Mouse (Mus musculus) heart, embryonic 10.5 days (tissue): ENCODE measurements around the gene 2810408A11Rik. TPM values are rescaled to one million over a fixed set of nuclear protein-coding genes. Genes with fewer than 3 reads are reported as not detected.

Experiments
- DNase-seq: peaks from one replicate; pipeline ENCODE4 v3.0.0-alpha.2; 2017; ENCODE audit warnings: low spot score
- H3K27ac ChIP-seq: fragments of 300-500 bp; sonication (generic); 2 replicates; pipeline ENCODE4 v1.5.1; 2016; ENCODE audit warnings: mild to moderate bottlenecking
- H3K27me3 ChIP-seq: fragments of 300-500 bp; sonication (generic); 2 replicates; pipeline ENCODE4 v1.6.1; 2016; ENCODE audit warnings: mild to moderate bottlenecking; ENCODE audit not compliant: poor library complexity, insufficient read depth, severe bottlenecking
- H3K36me3 ChIP-seq: fragments of 300-500 bp; sonication (generic); 2 replicates; pipeline ENCODE4 v1.6.1; 2016; ENCODE audit warnings: mild to moderate bottlenecking, moderate library complexity
- H3K4me1 ChIP-seq: fragments of 300-500 bp; sonication (generic); 2 replicates; pipeline ENCODE4 v1.6.1; 2016; ENCODE audit warnings: mild to moderate bottlenecking
- H3K4me3 ChIP-seq: fragments of 300-500 bp; sonication (generic); 2 replicates; pipeline ENCODE4 v1.5.1; 2016; ENCODE audit warnings: mild to moderate bottlenecking, moderate library complexity
- H3K9me3 ChIP-seq: fragments of 300-500 bp; sonication (generic); 2 replicates; pipeline ENCODE4 v1.6.1; 2016; ENCODE audit warnings: mild to moderate bottlenecking, moderate library complexity
- WGBS: fragments of 180-500 bp; shearing (Covaris S2); methylation state at CpG from one replicate; pipeline ENCODE4 v1.1.7; 2016; 5-methylcytosine and 5-hydroxymethylcytosine counted together
- polyA plus RNA-seq: library from polyadenylated mRNA; unstranded; fragments of >200 nt; fragmentation: Nextera tagmentation; extraction: Ambion mirVana; gene quantifications from 2 replicates; pipeline ENCODE4 v1.2.1, GENCODE M21; 2016

2810408A11Rik gene
- polyA plus RNA-seq, 1 experiment from 2014 or later: 8.7 TPM

- Histone ChIP-seq H3K4me1 (peaks cover 75% of the 10 kb centered on the region), H3K9me3 (no peaks in the 10 kb centered on the region), H3K4me3 (peak within 1 kb of the TSS; percentile 71), H3K36me3 (no peaks in the 10 kb centered on the region), H3K27me3 (peaks cover 6% of the 10 kb centered on the region; the same call in 1 of the 2 replicates), H3K27ac (peak within 1 kb of the TSS; percentile 91)
- peak; percentile 97 for DNase-seq
- under 1% methylated on average over 46 of the region's 46 CpGs for whole genome bisulfite sequencing
Observed at GRCm38 (mm10) chr11:69880853-69881603, 19.8 kb downstream of the 2810408A11Rik start, which contains the start of gene Kctd11. Kctd11 (minus strand) TSS chr11:69881406.

GRCm38 (mm10) chr11:69880506-69880852 is 20.3 kb downstream of the 2810408A11Rik start:
- Histone ChIP-seq H3K36me3 (no peaks in the 10 kb centered on the region), H3K4me3 (peak overlapping the region; percentile 71), H3K4me1 (peaks cover 75% of the 10 kb centered on the region), H3K27me3 (peaks cover 6% of the 10 kb centered on the region; the same call in 1 of the 2 replicates), H3K9me3 (no peaks in the 10 kb centered on the region), H3K27ac (peak overlapping the region; percentile 91)
- under 1% methylated on average over 18 of the region's 18 CpGs for WGBS
- DNase-seq: no peak

GRCm38 (mm10) chr11:69879711-69880110 is 21.1 kb downstream of the 2810408A11Rik start:
- peaks cover 67% of the 10 kb centered on the region for H3K4me1 ChIP-seq
- H3K27ac ChIP-seq: peak overlapping the region; percentile 91
- no peaks in the 10 kb centered on the region for H3K9me3 ChIP-seq
- WGBS: 51% methylated on average over 15 of the region's 15 CpGs
- H3K27me3 ChIP-seq: peaks cover 6% of the 10 kb centered on the region; the same call in 1 of the 2 replicates
- H3K36me3 ChIP-seq: no peaks in the 10 kb centered on the region
- DNase-seq: no peak
- peak overlapping the region; percentile 71 for H3K4me3 ChIP-seq

GRCm38 (mm10) chr11:69878952-69879351 is 21.8 kb downstream of the 2810408A11Rik start:
- H3K9me3 ChIP-seq: no peaks in the 10 kb centered on the region
- H3K27me3 ChIP-seq: peaks cover 6% of the 10 kb centered on the region; the same call in 1 of the 2 replicates
- H3K36me3 ChIP-seq: no peaks in the 10 kb centered on the region
- H3K4me3 ChIP-seq: peak overlapping the region; percentile 71
- DNase-seq: no peak
- H3K4me1 ChIP-seq: peaks cover 59% of the 10 kb centered on the region
- H3K27ac ChIP-seq: peak overlapping the region; percentile 91; the same call in 1 of the 2 replicates
- 85% methylated on average over 6 of the region's 6 CpGs for WGBS

- WGBS: 88% methylated on average over 3 of the region's 3 CpGs
- H3K4me1 ChIP-seq: peaks cover 58% of the 10 kb centered on the region
- peaks cover 6% of the 10 kb centered on the region; the same call in 1 of the 2 replicates for H3K27me3 ChIP-seq
- no peak for DNase-seq
- H3K9me3 ChIP-seq: no peaks in the 10 kb centered on the region
- H3K36me3 ChIP-seq: no peaks in the 10 kb centered on the region
- H3K4me3 ChIP-seq: no peak overlapping the region
- no peak overlapping the region for H3K27ac ChIP-seq
Observed at GRCm38 (mm10) chr11:69878399-69878798, 22.4 kb downstream of the 2810408A11Rik start.

- no peaks in the 10 kb centered on the region for H3K36me3 ChIP-seq
- H3K27ac ChIP-seq: peak within 1 kb of the TSS; percentile 19; the same call in 1 of the 2 replicates
- WGBS: 86% methylated on average over 11 of the region's 11 CpGs
- DNase-seq: no peak
- peak within 1 kb of the TSS; percentile 71 for H3K4me3 ChIP-seq
- H3K27me3 ChIP-seq: peaks cover 6% of the 10 kb centered on the region; the same call in 1 of the 2 replicates
- H3K9me3 ChIP-seq: no peaks in the 10 kb centered on the region
- H3K4me1 ChIP-seq: peaks cover 58% of the 10 kb centered on the region
Observed at GRCm38 (mm10) chr11:69877878-69878277, 22.9 kb downstream of the 2810408A11Rik start, which contains the start of gene Tmem95. Tmem95 (minus strand) TSS chr11:69878018.

- DNase-seq: peak; percentile 94
- Histone ChIP-seq H3K9me3 (no peaks in the 10 kb centered on the region), H3K4me3 (peak overlapping the region; percentile 37), H3K27ac (peak overlapping the region; percentile 19; the same call in 1 of the 2 replicates), H3K27me3 (peaks cover 6% of the 10 kb centered on the region; the same call in 1 of the 2 replicates), H3K36me3 (no peaks in the 10 kb centered on the region), H3K4me1 (peaks cover 52% of the 10 kb centered on the region)
- WGBS: 3% methylated on average over 12 of the region's 12 CpGs
Observed at GRCm38 (mm10) chr11:69876867-69877266, 23.9 kb downstream of the 2810408A11Rik start.

GRCm38 (mm10) chr11:69876186-69876585 is 24.6 kb downstream of the 2810408A11Rik start:
- Histone ChIP-seq H3K4me1 (peaks cover 45% of the 10 kb centered on the region), H3K4me3 (no peak overlapping the region), H3K27ac (peak overlapping the region; percentile 43; the same call in 1 of the 2 replicates), H3K27me3 (peaks cover 6% of the 10 kb centered on the region; the same call in 1 of the 2 replicates), H3K36me3 (no peaks in the 10 kb centered on the region), H3K9me3 (no peaks in the 10 kb centered on the region)
- WGBS: 53% methylated on average over 7 of the region's 7 CpGs
- no peak for DNase-seq

- Histone ChIP-seq H3K9me3 (no peaks in the 10 kb centered on the region), H3K27me3 (no peaks in the 10 kb centered on the region), H3K36me3 (no peaks in the 10 kb centered on the region), H3K4me1 (peaks cover 9% of the 10 kb centered on the region; the same call in 1 of the 2 replicates), H3K27ac (no peak overlapping the region), H3K4me3 (no peak overlapping the region)
- 73% methylated on average over 4 of the region's 4 CpGs for WGBS
- no peak for DNase-seq
Observed at GRCm38 (mm10) chr11:69872451-69872850, 28.3 kb downstream of the 2810408A11Rik start.

- Histone ChIP-seq H3K27me3 (no peaks in the 10 kb centered on the region), H3K9me3 (no peaks in the 10 kb centered on the region), H3K27ac (no peak overlapping the region), H3K4me1 (peaks cover 6% of the 10 kb centered on the region), H3K4me3 (no peak overlapping the region), H3K36me3 (no peaks in the 10 kb centered on the region)
- no peak for DNase-seq
- 90% methylated on average over 7 of the region's 7 CpGs for WGBS
Observed at GRCm38 (mm10) chr11:69871822-69872221, 29.0 kb downstream of the 2810408A11Rik start.

GRCm38 (mm10) chr11:69870289-69871069 is 30.3 kb downstream of the 2810408A11Rik start:
- DNase-seq: no peak
- H3K27ac ChIP-seq: no peak overlapping the region
- H3K4me1 ChIP-seq: peaks cover 6% of the 10 kb centered on the region
- no peaks in the 10 kb centered on the region for H3K36me3 ChIP-seq
- no peaks in the 10 kb centered on the region for H3K9me3 ChIP-seq
- 87% methylated on average over 2 of the region's 2 CpGs for WGBS
- no peaks in the 10 kb centered on the region for H3K27me3 ChIP-seq
- no peak overlapping the region for H3K4me3 ChIP-seq

- Histone ChIP-seq H3K36me3 (no peaks in the 10 kb centered on the region), H3K9me3 (no peaks in the 10 kb centered on the region)
- 43% methylated on average over 9 of the region's 9 CpGs for WGBS
Observed at GRCm38 (mm10) chr11:69867335-69867734, 33.5 kb downstream of the 2810408A11Rik start.

More at GRCm38 (mm10) chr11:69867335-69867734, 33.5 kb downstream of the 2810408A11Rik start:
- no peak for DNase-seq
- H3K27ac ChIP-seq: no peak overlapping the region
- peaks cover 16% of the 10 kb centered on the region for H3K4me1 ChIP-seq
- no peak overlapping the region for H3K4me3 ChIP-seq
- no peaks in the 10 kb centered on the region for H3K27me3 ChIP-seq
